In the genomic region with DNA sequence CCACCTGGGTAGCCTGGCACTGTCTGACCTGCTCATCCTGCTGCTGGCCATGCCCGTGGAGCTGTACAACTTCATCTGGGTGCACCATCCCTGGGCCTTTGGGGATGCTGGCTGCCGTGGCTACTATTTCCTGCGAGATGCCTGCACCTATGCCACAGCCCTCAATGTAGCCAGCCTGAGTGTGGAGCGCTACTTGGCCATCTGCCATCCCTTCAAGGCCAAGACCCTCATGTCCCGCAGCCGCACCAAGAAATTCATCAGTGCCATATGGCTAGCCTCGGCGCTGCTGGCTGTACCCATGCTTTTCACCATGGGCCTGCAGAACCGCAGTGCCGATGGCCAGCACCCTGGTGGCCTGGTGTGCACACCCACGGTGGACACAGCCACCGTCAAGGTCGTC, we compare ENCODE assay signal across 13 mouse cellular contexts. TPM values are rescaled to one million over a fixed set of nuclear protein-coding genes. Genes with fewer than 3 reads are reported as not detected.
DNase-seq lines count a peak whose midpoint lies in the region; ATAC-seq and TF ChIP-seq lines count a peak whose summit lies in the region.
"Had no signal": no experiment of that assay in that cellular context is flagged by ENCODE, and none has a peak within 500 bp of the region (broad histone marks: within the 10 kb centered on the region; RNA-seq: fewer than 3 reads in every experiment).

No protein-coding gene starts in this region.

- no peaks in the 10 kb centered on the region for H3K9me3 ChIP-seq in embryonic facial prominence, embryonic 13.5 days
- H3K9me3 ChIP-seq in embryonic facial prominence, embryonic 10.5 days = no peaks in the 10 kb centered on the region
- no peaks in the 10 kb centered on the region for H3K9me3 ChIP-seq in lung, embryonic 14.5 days (ENCODE audit: low read depth, low read length)
- H3K9me3 ChIP-seq in lung, postnatal 0 days (ENCODE audit: low read length) = no peaks in the 10 kb centered on the region
- no peaks in the 10 kb centered on the region for H3K9me3 ChIP-seq in hindbrain, embryonic 12.5 days (replicated peaks)
- H3K9me3 ChIP-seq in neural tube, embryonic 14.5 days (ENCODE audit: control insufficient read depth, low read length) = no peaks in the 10 kb centered on the region

- no peak for ATAC-seq in embryonic facial prominence, embryonic 13.5 days (ENCODE audit: insufficient number of reproducible peaks, insufficient read depth, low FRiP score, low TSS enrichment, low read depth)
- 0 out of 2 replicates have a peak, but pooled peaks have one; percentile 6 for ATAC-seq in lung, embryonic 14.5 days (ENCODE audit: insufficient read depth)
- ATAC-seq in lung, postnatal 0 days = no peak
- ATAC-seq in hindbrain, embryonic 12.5 days (ENCODE audit: low FRiP score) = 0 out of 2 replicates have a peak, but pooled peaks have one; percentile 12
- no peak for ATAC-seq in neural tube, embryonic 14.5 days (ENCODE audit: low read depth)

- TF ChIP-seq EP300 in lung, postnatal 0 days (IDR thresholded peaks at IDR 0.05) = no peak

- TF ChIP-seq CTCF in lung, embryonic 14.5 days (IDR thresholded peaks at IDR 0.05; ENCODE audit: low read depth) = no peak
- no peak for TF ChIP-seq CTCF in lung, postnatal 0 days (IDR thresholded peaks at IDR 0.05)

- no peak overlapping the region for H3K4me3 ChIP-seq in embryonic facial prominence, embryonic 13.5 days
- no peak overlapping the region for H3K4me3 ChIP-seq in embryonic facial prominence, embryonic 10.5 days
- H3K4me3 ChIP-seq in lung, embryonic 14.5 days (ENCODE audit: low read depth, low read length) = peak overlapping the region; percentile 36
- H3K4me3 ChIP-seq in lung, postnatal 0 days (ENCODE audit: low read depth, low read length) = no peak overlapping the region
- no peak overlapping the region for H3K4me3 ChIP-seq in hindbrain, embryonic 12.5 days
- H3K4me3 ChIP-seq in neural tube, embryonic 14.5 days (ENCODE audit: low read depth, low read length) = 0 out of 2 replicates have a peak overlapping the region, but pooled peaks have one; percentile 23

- H3K27ac ChIP-seq in embryonic facial prominence, embryonic 13.5 days = no peak overlapping the region
- no peak overlapping the region for H3K27ac ChIP-seq in embryonic facial prominence, embryonic 10.5 days (replicated peaks)
- peak overlapping the region; percentile 75 for H3K27ac ChIP-seq in lung, embryonic 14.5 days (ENCODE audit: low read depth)
- H3K27ac ChIP-seq in lung, postnatal 0 days (ENCODE audit: low read length) = no peak overlapping the region
- H3K27ac ChIP-seq in hindbrain, embryonic 12.5 days = no peak overlapping the region
- no peak overlapping the region for H3K27ac ChIP-seq in neural tube, embryonic 14.5 days (ENCODE audit: low read depth, low read length)

- peak overlapping the region; percentile 75; the same call in 1 of the 2 replicates for H3K4me2 ChIP-seq in embryonic facial prominence, embryonic 13.5 days
- H3K4me2 ChIP-seq in lung, embryonic 14.5 days = peak overlapping the region; percentile 76
- no peak overlapping the region for H3K4me2 ChIP-seq in lung, postnatal 0 days (replicated peaks; ENCODE audit: low read depth, low read length)
- H3K4me2 ChIP-seq in hindbrain, embryonic 12.5 days (replicated peaks) = peak overlapping the region; percentile 63; the same call in 1 of the 2 replicates
- peak overlapping the region; percentile 71; the same call in 1 of the 2 replicates for H3K4me2 ChIP-seq in neural tube, embryonic 14.5 days (ENCODE audit: low read depth, low read length)

- no peak for DNase-seq in embryonic facial prominence, embryonic 10.5 days (ENCODE audit: low spot score)
- no peak for DNase-seq in lung, embryonic 14.5 days
- no peak for DNase-seq in lung, postnatal 0 days (ENCODE audit: low spot score)
- DNase-seq in ovary, postnatal 14 days (ENCODE audit: low spot score) = no peak
- no peak for DNase-seq in adrenal gland, postnatal 25 days
- DNase-seq: adrenal gland, adult 8-10 months; cerebellum, adult 9-10 months; lung, postnatal 4 days had no signal

- H3K9ac ChIP-seq in embryonic facial prominence, embryonic 13.5 days = no peak overlapping the region
- peak overlapping the region; percentile 42 for H3K9ac ChIP-seq in lung, embryonic 14.5 days
- no peak overlapping the region for H3K9ac ChIP-seq in lung, postnatal 0 days (replicated peaks; ENCODE audit: low read depth)
- no peak overlapping the region for H3K9ac ChIP-seq in hindbrain, embryonic 12.5 days
- no peak overlapping the region for H3K9ac ChIP-seq in neural tube, embryonic 14.5 days (replicated peaks; ENCODE audit: low read depth, low read length)

- no peaks in the 10 kb centered on the region for H3K36me3 ChIP-seq in embryonic facial prominence, embryonic 13.5 days
- H3K36me3 ChIP-seq in embryonic facial prominence, embryonic 10.5 days (replicated peaks) = no peaks in the 10 kb centered on the region
- no peaks in the 10 kb centered on the region for H3K36me3 ChIP-seq in lung, embryonic 14.5 days (ENCODE audit: insufficient read depth)
- H3K36me3 ChIP-seq in lung, postnatal 0 days (ENCODE audit: insufficient read depth, low read length) = no peaks in the 10 kb centered on the region
- no peaks in the 10 kb centered on the region for H3K36me3 ChIP-seq in hindbrain, embryonic 12.5 days
- no peaks in the 10 kb centered on the region for H3K36me3 ChIP-seq in neural tube, embryonic 14.5 days (ENCODE audit: control insufficient read depth, insufficient read depth, low read length)

- peaks cover 60% of the 10 kb centered on the region for H3K27me3 ChIP-seq in embryonic facial prominence, embryonic 13.5 days
- peaks cover 88% of the 10 kb centered on the region for H3K27me3 ChIP-seq in embryonic facial prominence, embryonic 10.5 days (replicated peaks; ENCODE audit: low read depth, poor library complexity, severe bottlenecking)
- peaks cover 30% of the 10 kb centered on the region for H3K27me3 ChIP-seq in lung, embryonic 14.5 days (ENCODE audit: insufficient read depth, low read length)
- peaks cover 19% of the 10 kb centered on the region for H3K27me3 ChIP-seq in lung, postnatal 0 days (replicated peaks; ENCODE audit: insufficient read depth, low read length)
- peaks cover 59% of the 10 kb centered on the region for H3K27me3 ChIP-seq in hindbrain, embryonic 12.5 days
- peaks cover 17% of the 10 kb centered on the region for H3K27me3 ChIP-seq in neural tube, embryonic 14.5 days (ENCODE audit: control insufficient read depth, insufficient read depth, low read length)

- WGBS in embryonic facial prominence, embryonic 13.5 days = 48% methylated on average over 13 of the region's 13 CpGs
- WGBS in embryonic facial prominence, embryonic 10.5 days = 50% methylated on average over 13 of the region's 13 CpGs
- 35% methylated on average over 13 of the region's 13 CpGs for WGBS in lung, embryonic 14.5 days
- 42% methylated on average over 13 of the region's 13 CpGs for WGBS in lung, postnatal 0 days
- 39% methylated on average over 13 of the region's 13 CpGs for WGBS in hindbrain, embryonic 12.5 days
- 34% methylated on average over 13 of the region's 13 CpGs for WGBS in neural tube, embryonic 14.5 days

- H3K4me1 ChIP-seq in embryonic facial prominence, embryonic 13.5 days = peaks cover 29% of the 10 kb centered on the region
- H3K4me1 ChIP-seq in embryonic facial prominence, embryonic 10.5 days = peaks cover 35% of the 10 kb centered on the region
- peaks cover 18% of the 10 kb centered on the region; the same call in 1 of the 2 replicates for H3K4me1 ChIP-seq in lung, embryonic 14.5 days (ENCODE audit: insufficient read depth)
- H3K4me1 ChIP-seq in lung, postnatal 0 days (ENCODE audit: insufficient read depth, low read depth, low read length) = no peaks in the 10 kb centered on the region
- peaks cover 22% of the 10 kb centered on the region for H3K4me1 ChIP-seq in hindbrain, embryonic 12.5 days
- peaks cover 6% of the 10 kb centered on the region; the same call in 1 of the 2 replicates for H3K4me1 ChIP-seq in neural tube, embryonic 14.5 days (ENCODE audit: control insufficient read depth, insufficient read depth, low read length)

RNA-seq across cellular contexts. Expression of gene Ntsr1, which starts 0.9 kb away (rescaled TPM):
- 0.36 and 0.45 TPM in 2 replicates for polyA plus RNA-seq in embryonic facial prominence, embryonic 13.5 days (2015; fragmentation: Nextera tagmentation; extraction: Ambion mirVana)
- 0.16 and 0.35 TPM in 2 replicates for polyA plus RNA-seq in embryonic facial prominence, embryonic 10.5 days (2016; fragmentation: Nextera tagmentation; extraction: Ambion mirVana)
- polyA plus RNA-seq in lung, embryonic 14.5 days (2014; fragmentation: Nextera tagmentation; extraction: Ambion mirVana) = 2.6 and 3.0 TPM in 2 replicates
- polyA plus RNA-seq in lung, postnatal 0 days (2015; fragmentation: Nextera tagmentation; extraction: Ambion mirVana) = 0.05 and 0.06 TPM in 2 replicates
- 0.40 and 0.43 TPM in 2 replicates for polyA plus RNA-seq in hindbrain, embryonic 12.5 days (2016; fragmentation: Nextera tagmentation; extraction: Ambion mirVana)
- polyA plus RNA-seq in neural tube, embryonic 14.5 days (2014; fragmentation: Nextera tagmentation; extraction: Ambion mirVana) = 1.6 and 2.3 TPM in 2 replicates
- not detected in 2 replicates for total RNA-seq in adrenal gland, postnatal 25 days (2021)
- total RNA-seq: adrenal gland, adult 8-10 months; neutrophil, adult 5-6 weeks had no signal

RNA-seq across cellular contexts. Expression of gene Slco4a1, which starts 44.7 kb away (rescaled TPM):
- polyA plus RNA-seq in embryonic facial prominence, embryonic 13.5 days (2015; fragmentation: Nextera tagmentation; extraction: Ambion mirVana) = 1.1 TPM in 2 replicates
- polyA plus RNA-seq in embryonic facial prominence, embryonic 10.5 days (2016; fragmentation: Nextera tagmentation; extraction: Ambion mirVana) = 3.3 and 4.1 TPM in 2 replicates
- 0.39 and 0.47 TPM in 2 replicates for polyA plus RNA-seq in lung, embryonic 14.5 days (2014; fragmentation: Nextera tagmentation; extraction: Ambion mirVana)
- polyA plus RNA-seq in lung, postnatal 0 days (2015; fragmentation: Nextera tagmentation; extraction: Ambion mirVana) = 0.20 and 0.21 TPM in 2 replicates
- 3.2 and 3.4 TPM in 2 replicates for polyA plus RNA-seq in hindbrain, embryonic 12.5 days (2016; fragmentation: Nextera tagmentation; extraction: Ambion mirVana)
- 2.0 and 2.4 TPM in 2 replicates for polyA plus RNA-seq in neural tube, embryonic 14.5 days (2014; fragmentation: Nextera tagmentation; extraction: Ambion mirVana)
- total RNA-seq in adrenal gland, postnatal 25 days (2021) = 1.5 and 3.9 TPM in 2 replicates
- polyA plus RNA-seq: heart, embryonic 11.5 days had no signal

Comparison
In these comparisons a context has a peak if more than half of its experiments do, and no peak if none do; other contexts are left out.
1. ATAC-seq: peak in lung, embryonic 14.5 days (single experiment) and hindbrain, embryonic 12.5 days (single experiment); none in embryonic facial prominence, embryonic 13.5 days (single experiment), lung, postnatal 0 days (single experiment) and neural tube, embryonic 14.5 days (single experiment).
2. H3K4me3 ChIP-seq: peak in lung, embryonic 14.5 days (single experiment) and neural tube, embryonic 14.5 days (single experiment); none in embryonic facial prominence, embryonic 13.5 days (single experiment), embryonic facial prominence, embryonic 10.5 days (single experiment), lung, postnatal 0 days (single experiment) and hindbrain, embryonic 12.5 days (single experiment).